In the genomic region with DNA sequence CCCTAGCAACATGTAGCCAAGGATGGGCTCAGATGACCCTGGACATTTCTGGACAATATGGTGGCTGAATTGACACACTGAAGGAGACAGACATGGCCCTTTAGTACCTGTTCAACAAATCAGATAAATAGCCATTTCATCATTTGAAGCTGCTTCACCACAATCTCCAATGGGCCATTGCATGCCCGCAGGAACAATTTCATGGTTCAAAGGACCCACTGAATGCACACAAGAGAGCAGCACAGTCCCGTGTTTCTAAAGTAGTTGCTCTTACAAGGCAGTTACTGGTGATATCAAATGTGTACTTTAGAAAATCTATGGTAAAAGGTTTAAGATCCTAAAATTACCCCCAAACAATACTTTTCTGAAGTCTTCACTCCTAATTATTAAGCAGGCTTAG, we compare ENCODE assay signal across 23 mouse cellular contexts.
DNase-seq lines count a peak whose midpoint lies in the region; ATAC-seq and TF ChIP-seq lines count a peak whose summit lies in the region.
"Had no signal": no experiment of that assay in that cellular context is flagged by ENCODE, and none has a peak within 500 bp of the region (broad histone marks: within the 10 kb centered on the region; RNA-seq: fewer than 3 reads in every experiment).

No protein-coding gene starts in this region.

- no peaks in the 10 kb centered on the region for H3K27me3 ChIP-seq in kidney, postnatal 0 days (ENCODE audit: insufficient read depth, low read length)
- H3K27me3 ChIP-seq: CH12.LX; embryonic facial prominence, embryonic 12.5 days; forebrain, embryonic 13.5 days; forebrain, embryonic 15.5 days had no signal

- WGBS in kidney, postnatal 0 days: 47% methylated on average over 2 of the region's 2 CpGs

- H3K4me1 ChIP-seq in kidney, postnatal 0 days (replicated peaks; ENCODE audit: insufficient read depth, low read length): no peaks in the 10 kb centered on the region
- H3K4me1 ChIP-seq: embryonic facial prominence, embryonic 10.5 days; embryonic facial prominence, embryonic 12.5 days; forebrain, embryonic 13.5 days; forebrain, embryonic 15.5 days had no signal

- H3K27ac ChIP-seq in kidney, postnatal 0 days: no peak overlapping the region
- H3K27ac ChIP-seq: embryonic facial prominence, embryonic 10.5 days; embryonic facial prominence, embryonic 12.5 days; forebrain, embryonic 13.5 days; forebrain, embryonic 15.5 days had no signal

- no peak overlapping the region for H3K4me3 ChIP-seq in kidney, postnatal 0 days (replicated peaks; ENCODE audit: low read depth, low read length)
- H3K4me3 ChIP-seq: embryonic facial prominence, embryonic 10.5 days; embryonic facial prominence, embryonic 12.5 days; forebrain, embryonic 13.5 days; forebrain, embryonic 15.5 days had no signal

- ATAC-seq in kidney, postnatal 0 days (replicated peaks; ENCODE audit: low FRiP score, low read depth): no peak
- ATAC-seq: CD4-positive, CD25-positive, alpha-beta regulatory T cell, adult 4 months; forebrain, embryonic 13.5 days; forebrain, embryonic 15.5 days; forebrain, postnatal 0 days had no signal

- H3K36me3 ChIP-seq in kidney, postnatal 0 days (ENCODE audit: insufficient read depth, low read length): no peaks in the 10 kb centered on the region
- H3K36me3 ChIP-seq: embryonic facial prominence, embryonic 10.5 days; embryonic facial prominence, embryonic 12.5 days; forebrain, embryonic 15.5 days; G1E had no signal

- no peak overlapping the region for H3K9ac ChIP-seq in kidney, postnatal 0 days (ENCODE audit: low read depth, low read length)
- H3K9ac ChIP-seq: embryonic facial prominence, embryonic 12.5 days; forebrain, embryonic 13.5 days; forebrain, embryonic 15.5 days; forebrain, postnatal 0 days had no signal

- DNase-seq in kidney, postnatal 0 days (ENCODE audit: low spot score): no peak
- DNase-seq in kidney, postnatal 25 days: no peak
- peak; percentile 44 for DNase-seq in Muller cell, postnatal 12 days (ENCODE audit: inconsistent ontology term)
- DNase-seq in retina, embryonic 14.5 days (ENCODE audit: low spot score): peak; percentile 52
- DNase-seq in cerebellum, adult 11-12 months: no peak
- no peak for DNase-seq in spleen, postnatal 36 days (ENCODE audit: low spot score in 2 of 2)
- DNase-seq: adrenal gland, adult 2 months; adrenal gland, postnatal 14 days; adrenal gland, postnatal 36 days; B cell, adult 2 months; cerebellum, adult 11 months; cerebellum, adult 2 months; cerebellum, adult 9-10 months; cerebellum, postnatal 10 days; cerebellum, postnatal 25 days; forebrain, postnatal 0 days had no signal

- H3K4me2 ChIP-seq in kidney, postnatal 0 days (ENCODE audit: low read length): no peak overlapping the region
- H3K4me2 ChIP-seq: embryonic facial prominence, embryonic 12.5 days; forebrain, embryonic 13.5 days; forebrain, embryonic 15.5 days had no signal

- H3K9me3 ChIP-seq in kidney, postnatal 0 days (replicated peaks; ENCODE audit: low read length): no peaks in the 10 kb centered on the region
- H3K9me3 ChIP-seq: embryonic facial prominence, embryonic 10.5 days; embryonic facial prominence, embryonic 12.5 days; forebrain, embryonic 13.5 days; forebrain, embryonic 15.5 days had no signal

- peak; percentile 29; the same call in 1 of the 2 replicates for TF ChIP-seq CTCF in kidney, postnatal 0 days (IDR thresholded peaks at IDR 0.05; ENCODE audit: low read depth)

Comparison
In these comparisons a context has a peak if more than half of its experiments do, and no peak if none do; other contexts are left out.
1. DNase-seq: peak in Muller cell, postnatal 12 days (single experiment) and retina, embryonic 14.5 days (single experiment); none in kidney, postnatal 0 days (single experiment), kidney, postnatal 25 days (0 of 2), cerebellum, adult 11-12 months (single experiment) and spleen, postnatal 36 days (0 of 2).